Mouse (Mus musculus) sigmoid colon, adult 10 weeks (tissue): ENCODE data around the gene Olfr1298. TPM values are rescaled to one million over a fixed set of nuclear protein-coding genes. Genes with fewer than 3 reads are reported as not detected.

Experiments used
- polyA plus RNA-seq: library from polyadenylated mRNA; stranded (reverse); fragments of 350-450 nt; fragmentation: Illumina TruSeq; extraction: RNeasy Lipid Tissue Mini Kit (QIAGEN cat#74804); gene quantifications from one replicate; pipeline ENCODE4 v1.2.3, GENCODE M21; 2014; ENCODE audit warnings: low read depth, low replicate concordance

The Olfr1298 gene
- polyA plus RNA-seq, result not detected

GRCm38 (mm10) chr2:111649101-111649500, at the start of gene Olfr1298:
Olfr1298 (minus strand) TSS chr2:111649201.

GRCm38 (mm10) chr2:111661119-111661518, 12.1 kb upstream of the Olfr1298 start, which contains the start of gene Olfr1299:
Olfr1299 (plus strand) TSS chr2:111661419.

GRCm38 (mm10) chr2:111626397-111626796, 22.6 kb downstream of the Olfr1298 start, which contains the start of gene Olfr1297:
Olfr1297 (minus strand) TSS chr2:111626497.

Other genes with a start within 250 kb of the Olfr1298 start
- not detected for gene Olfr1286, start 226.1 kb downstream of the Olfr1298 start, polyA plus RNA-seq
- gene Olfr1287, start 200.1 kb downstream of the Olfr1298 start, polyA plus RNA-seq, result not detected
- not detected for gene Olfr1288, start 175.1 kb downstream of the Olfr1298 start, polyA plus RNA-seq
- not detected for gene Olfr1289, start 168.4 kb downstream of the Olfr1298 start, polyA plus RNA-seq
- not detected for gene Olfr1290, start 155.4 kb downstream of the Olfr1298 start, polyA plus RNA-seq
- not detected for gene Olfr1291-ps1, start 152.0 kb downstream of the Olfr1298 start, polyA plus RNA-seq
- not detected for gene Olfr1293-ps, start 124.0 kb downstream of the Olfr1298 start, polyA plus RNA-seq
- gene Olfr1294, start 108.9 kb downstream of the Olfr1298 start, polyA plus RNA-seq, result not detected
- gene Olfr1295, start 79.5 kb downstream of the Olfr1298 start, polyA plus RNA-seq, result not detected
- not detected for gene Olfr1297, start 22.7 kb downstream of the Olfr1298 start, polyA plus RNA-seq
- not detected for gene Olfr1299, start 12.2 kb upstream of the Olfr1298 start, polyA plus RNA-seq
- not detected for gene Olfr1301, start 101.8 kb upstream of the Olfr1298 start, polyA plus RNA-seq
- gene Olfr1302, start 128.2 kb upstream of the Olfr1298 start, polyA plus RNA-seq, result not detected
- not detected for gene Olfr1303, start 171.1 kb upstream of the Olfr1298 start, polyA plus RNA-seq
- gene Olfr1305, start 227.9 kb upstream of the Olfr1298 start, polyA plus RNA-seq, result not detected